Mouse (Mus musculus) liver, adult 2 months (tissue): ENCODE results near the gene D11Wsu47e.

Experiments
- CTCF ChIP-seq: fragments of 200-500 bp; IDR thresholded peaks from 2 replicates; pipeline ENCODE4 v1.5.1; 2011; ENCODE audit warnings: low read depth, low read length, control low read depth
- POLR2A ChIP-seq: fragments of 200-500 bp; IDR thresholded peaks from 2 replicates; pipeline ENCODE4 v1.6.1; 2011; ENCODE audit warnings: low read length, control low read depth; ENCODE audit not compliant: insufficient read depth; ENCODE audit errors: extremely low read depth

DNA sequence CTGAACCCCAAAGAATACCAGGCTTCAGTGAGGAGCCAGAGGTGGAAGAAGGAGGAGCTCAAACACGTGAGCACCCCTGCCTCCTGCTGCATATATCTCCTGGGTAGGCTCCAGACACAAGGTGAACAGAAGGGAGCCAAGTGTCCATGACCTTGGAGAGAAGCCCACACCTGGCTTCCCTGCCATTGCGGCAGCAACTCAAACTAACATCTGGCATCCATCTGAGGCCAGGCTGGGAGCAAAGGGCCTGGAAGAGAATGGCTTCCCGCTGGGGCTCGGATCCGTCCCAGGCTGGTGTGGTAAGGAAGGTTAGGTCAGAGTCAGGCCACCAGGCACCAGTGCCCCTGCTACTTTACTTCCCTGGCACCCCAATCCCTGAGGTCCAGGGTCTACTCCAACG lies 43.8 kb downstream of the D11Wsu47e start:
- no peak for TF ChIP-seq POLR2A
- no peak for TF ChIP-seq CTCF
